Mouse (Mus musculus) testis, adult 2 months (tissue): ENCODE results near the gene Cox10. TPM values are rescaled to one million over a fixed set of nuclear protein-coding genes. Genes with fewer than 3 reads are reported as not detected.

Experiments
- H3K27ac ChIP-seq: fragments of 200-500 bp; 2 replicates; pipeline ENCODE4 v1.5.1; 2012; ENCODE audit warnings: low read depth, low read length; ENCODE audit not compliant: control insufficient read depth, insufficient read depth
- H3K27me3 ChIP-seq: fragments of 200-500 bp; 2 replicates; pipeline ENCODE4 v1.6.1; 2012; ENCODE audit warnings: mild to moderate bottlenecking, low read length, moderate library complexity; ENCODE audit not compliant: control insufficient read depth, insufficient read depth
- H3K36me3 ChIP-seq: fragments of 200-500 bp; 2 replicates; pipeline ENCODE4 v1.6.1; 2012; ENCODE audit warnings: mild to moderate bottlenecking, low read length; ENCODE audit not compliant: control insufficient read depth, insufficient read depth
- H3K4me1 ChIP-seq: fragments of 200-500 bp; 2 replicates; pipeline ENCODE4 v1.6.1; 2012; ENCODE audit warnings: low read length; ENCODE audit not compliant: control insufficient read depth, insufficient read depth
- H3K4me3 ChIP-seq: fragments of 200-500 bp; 2 replicates; pipeline ENCODE4 v1.5.1; 2012; ENCODE audit warnings: low read depth, mild to moderate bottlenecking, low read length, moderate library complexity, mixed read lengths; ENCODE audit not compliant: control insufficient read depth
- CTCF ChIP-seq: fragments of 200-500 bp; IDR thresholded peaks from 2 replicates; pipeline ENCODE4 v1.5.1; 2012; ENCODE audit warnings: low read depth, mild to moderate bottlenecking, inconsistent platforms, low read length, moderate library complexity; ENCODE audit not compliant: control insufficient read depth, insufficient read depth, insufficient replicate concordance
- POLR2A ChIP-seq: fragments of 200-500 bp; IDR thresholded peaks from 2 replicates; pipeline ENCODE4 v1.6.1; 2012; ENCODE audit warnings: low read depth, mild to moderate bottlenecking, inconsistent platforms, low read length, moderate library complexity; ENCODE audit not compliant: control insufficient read depth
- polyA plus RNA-seq: library from polyadenylated mRNA; depleted of rRNA; stranded (reverse); fragments of >200 nt; gene quantifications from 2 replicates; pipeline ENCODE4 v1.2.3, GENCODE M21; 2012

Cox10 gene
- polyA plus RNA-seq, 1 experiment = 11.9 TPM

GRCm38 (mm10) chr11:64000200-64000794 lies 79.0 kb downstream of the Cox10 start:
- Histone ChIP-seq H3K4me3 (no peak overlapping the region), H3K27me3 (no peaks in the 10 kb centered on the region), H3K27ac (no peak overlapping the region), H3K4me1 (peaks cover 2% of the 10 kb centered on the region; the same call in 1 of the 2 replicates), H3K36me3 (no peaks in the 10 kb centered on the region)
- TF ChIP-seq POLR2A (no peak), CTCF (no peak)

GRCm38 (mm10) chr11:63999431-63999830 lies 79.8 kb downstream of the Cox10 start:
- H3K4me3 ChIP-seq = no peak overlapping the region
- H3K27me3 ChIP-seq = no peaks in the 10 kb centered on the region
- no peak for TF ChIP-seq POLR2A
- TF ChIP-seq CTCF = no peak
- H3K27ac ChIP-seq = no peak overlapping the region
- H3K4me1 ChIP-seq = peaks cover 2% of the 10 kb centered on the region; the same call in 1 of the 2 replicates
- no peaks in the 10 kb centered on the region for H3K36me3 ChIP-seq

- H3K36me3 ChIP-seq = no peaks in the 10 kb centered on the region
- no peak for TF ChIP-seq POLR2A
- H3K4me3 ChIP-seq = no peak overlapping the region
- H3K27me3 ChIP-seq = no peaks in the 10 kb centered on the region
- no peak overlapping the region for H3K27ac ChIP-seq
- H3K4me1 ChIP-seq = no peaks in the 10 kb centered on the region
Measured at GRCm38 (mm10) chr11:63991958-63992357, 87.3 kb downstream of the Cox10 start.

GRCm38 (mm10) chr11:63990759-63991158 lies 88.5 kb downstream of the Cox10 start:
- H3K27me3 ChIP-seq = no peaks in the 10 kb centered on the region
- no peak overlapping the region for H3K27ac ChIP-seq
- H3K4me1 ChIP-seq = no peaks in the 10 kb centered on the region
- H3K36me3 ChIP-seq = no peaks in the 10 kb centered on the region
- no peak overlapping the region for H3K4me3 ChIP-seq
- TF ChIP-seq POLR2A = no peak
- no peak for TF ChIP-seq CTCF

GRCm38 (mm10) chr11:63990311-63990710 lies 89.0 kb downstream of the Cox10 start:
- Histone ChIP-seq H3K36me3 (no peaks in the 10 kb centered on the region), H3K4me1 (no peaks in the 10 kb centered on the region), H3K27ac (no peak overlapping the region), H3K27me3 (no peaks in the 10 kb centered on the region), H3K4me3 (no peak overlapping the region)
- TF ChIP-seq CTCF (no peak), POLR2A (no peak)

- no peaks in the 10 kb centered on the region for H3K27me3 ChIP-seq
- H3K4me1 ChIP-seq = no peaks in the 10 kb centered on the region
- no peak overlapping the region for H3K27ac ChIP-seq
- TF ChIP-seq POLR2A (no peak), CTCF (no peak)
- no peak overlapping the region for H3K4me3 ChIP-seq
- H3K36me3 ChIP-seq = no peaks in the 10 kb centered on the region
Measured at GRCm38 (mm10) chr11:63988991-63989860, 90.0 kb downstream of the Cox10 start.

GRCm38 (mm10) chr11:63988031-63988665 lies 91.1 kb downstream of the Cox10 start:
- H3K4me1 ChIP-seq = no peaks in the 10 kb centered on the region
- H3K27ac ChIP-seq = no peak overlapping the region
- H3K27me3 ChIP-seq = no peaks in the 10 kb centered on the region
- TF ChIP-seq CTCF (no peak), POLR2A (no peak)
- H3K4me3 ChIP-seq = no peak overlapping the region
- no peaks in the 10 kb centered on the region for H3K36me3 ChIP-seq
